Mouse (Mus musculus): ENCODE measurements around the gene Gm44596.
"Not testable (repeated sequence)": the region's sequence is repeated elsewhere in the genome, so short reads cannot be mapped to it uniquely, and the experiment has no call there.

Gene Gm44596

DNA sequence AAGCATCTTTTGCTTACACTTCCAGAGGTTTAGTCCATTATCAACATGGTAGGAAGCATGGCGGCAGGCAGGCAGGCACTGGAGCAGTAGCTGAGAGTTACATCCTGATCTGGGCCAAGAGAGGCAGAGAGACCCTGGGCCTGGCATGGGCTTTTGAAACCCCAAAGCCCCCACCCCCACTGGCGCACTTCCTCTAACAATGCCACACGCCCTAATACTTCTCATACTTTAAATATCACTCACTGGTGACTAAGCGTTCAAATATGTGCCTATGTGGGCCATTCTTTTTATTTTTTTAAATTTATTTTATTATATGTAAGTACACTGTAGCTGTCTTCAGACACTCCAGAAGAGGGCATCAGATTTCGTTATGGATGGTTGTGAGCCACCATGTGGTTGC lies 8.8 kb upstream of the Gm44596 start:
- Histone ChIP-seq H3K27me3 (ENCODE audit: insufficient read depth, low read length) (no peaks in the 10 kb centered on the region), H3K9me3 (ENCODE audit: low read length) (no peaks in the 10 kb centered on the region), H3K36me3 (ENCODE audit: insufficient read depth, low read length) (peaks cover 70% of the 10 kb centered on the region), H3K4me1 (replicated peaks; ENCODE audit: low read depth, low read length) (peaks cover 36% of the 10 kb centered on the region), H3K4me3 (replicated peaks; ENCODE audit: low read length) (no peak overlapping the region)
- TF ChIP-seq POU5F1 (IDR thresholded peaks at IDR 0.05; ENCODE audit: borderline replicate concordance, low read length) (no peak), NANOG (IDR thresholded peaks at IDR 0.05; ENCODE audit: borderline replicate concordance, low read length) (no peak), CTCF (conservative IDR thresholded peaks at IDR 0.05; ENCODE audit: low read length) (no peak)

DNA sequence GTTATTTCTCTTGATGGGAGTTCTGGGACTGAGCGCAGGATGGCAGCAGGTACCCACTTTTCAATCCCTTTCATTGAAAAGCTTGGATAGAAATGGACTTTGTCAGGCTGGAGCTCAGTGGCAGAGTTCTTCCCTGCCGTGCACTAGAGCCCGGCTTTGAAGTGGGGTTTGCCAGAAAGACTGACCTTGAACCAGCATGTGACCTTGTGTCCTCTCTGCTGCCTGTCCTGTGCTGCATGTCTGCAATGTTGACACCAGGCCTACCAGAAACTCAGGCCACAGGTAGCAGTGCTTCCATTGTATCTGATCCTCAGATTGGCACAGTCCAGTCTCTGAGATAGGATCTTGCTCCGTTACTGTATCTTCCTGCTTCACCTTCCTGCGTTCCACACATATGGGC lies 5.3 kb upstream of the Gm44596 start:
- TF ChIP-seq POU5F1 (IDR thresholded peaks at IDR 0.05; ENCODE audit: borderline replicate concordance, low read length) (no peak), NANOG (IDR thresholded peaks at IDR 0.05; ENCODE audit: borderline replicate concordance, low read length) (no peak), CTCF (conservative IDR thresholded peaks at IDR 0.05; ENCODE audit: low read length) (no peak)
- Histone ChIP-seq H3K9me3 (ENCODE audit: low read length) (no peaks in the 10 kb centered on the region), H3K4me1 (replicated peaks; ENCODE audit: low read depth, low read length) (peaks cover 27% of the 10 kb centered on the region), H3K4me3 (replicated peaks; ENCODE audit: low read length) (no peak overlapping the region), H3K27me3 (ENCODE audit: insufficient read depth, low read length) (no peaks in the 10 kb centered on the region), H3K36me3 (ENCODE audit: insufficient read depth, low read length) (peaks cover 99% of the 10 kb centered on the region)

DNA sequence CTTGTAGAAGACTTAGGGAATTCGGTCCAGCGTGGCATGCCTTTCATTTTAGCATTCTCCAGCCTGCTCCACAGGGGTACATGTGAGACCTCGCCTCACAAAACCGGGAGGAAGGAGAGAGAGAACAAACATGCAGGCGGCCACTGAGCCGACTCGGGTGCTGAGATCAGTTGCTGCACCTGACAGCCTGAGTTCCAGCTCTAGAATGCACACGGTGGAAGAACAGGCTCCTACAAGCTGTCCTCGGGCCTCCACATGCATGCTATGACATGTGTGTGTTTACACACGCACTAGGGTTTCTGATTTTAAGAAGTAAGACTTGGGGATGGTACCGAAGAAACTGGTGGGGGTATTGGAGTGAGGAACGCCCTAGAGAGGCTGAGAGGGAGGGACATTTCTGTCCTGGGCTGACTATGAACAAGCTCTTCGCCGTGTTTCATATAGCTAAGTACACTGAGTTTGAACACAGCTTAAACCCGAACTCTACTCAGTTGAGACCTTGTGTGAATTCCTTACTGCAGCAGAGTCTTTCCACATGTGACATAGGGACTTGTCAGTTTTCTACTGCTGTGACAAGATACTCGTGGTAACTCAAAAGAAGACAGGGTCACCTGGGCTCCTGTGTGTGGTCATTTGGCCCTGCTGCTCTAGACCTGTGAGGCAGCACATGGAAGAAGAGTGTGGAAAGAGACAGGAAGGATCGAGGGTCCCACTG lies 1.2 kb downstream of the Gm44596 start:
- H3K9me3 ChIP-seq (ENCODE audit: low read length), result no peaks in the 10 kb centered on the region
- H3K4me3 ChIP-seq (replicated peaks; ENCODE audit: low read length), result no peak overlapping the region
- H3K4me1 ChIP-seq (replicated peaks; ENCODE audit: low read depth, low read length), result peaks cover 23% of the 10 kb centered on the region
- H3K36me3 ChIP-seq (ENCODE audit: insufficient read depth, low read length), result peaks cover 51% of the 10 kb centered on the region
- peaks cover 11% of the 10 kb centered on the region for H3K27me3 ChIP-seq (ENCODE audit: insufficient read depth, low read length)
- TF ChIP-seq POU5F1 (IDR thresholded peaks at IDR 0.05; ENCODE audit: borderline replicate concordance, low read length) (no peak), CTCF (conservative IDR thresholded peaks at IDR 0.05; ENCODE audit: low read length) (no peak), NANOG (IDR thresholded peaks at IDR 0.05; ENCODE audit: borderline replicate concordance, low read length) (no peak)

DNA sequence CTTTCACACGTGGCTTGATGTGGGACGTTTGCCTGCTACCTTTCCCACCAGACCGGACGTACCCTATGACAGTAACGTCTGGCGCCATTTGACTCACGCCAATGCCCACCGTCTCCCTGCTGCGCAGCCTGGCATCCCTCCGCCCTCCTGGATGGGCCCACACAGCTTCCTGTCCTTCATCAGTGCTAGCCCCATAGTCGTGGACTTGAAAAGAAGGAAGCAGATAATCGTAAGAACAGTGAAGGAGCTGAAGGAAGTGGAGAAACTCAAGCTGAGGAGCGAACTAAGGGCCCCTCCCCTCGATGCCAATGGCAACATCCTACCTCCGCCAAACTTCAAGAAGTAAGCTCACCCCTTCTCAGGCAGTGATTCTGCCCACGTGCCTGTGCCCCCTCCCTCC lies 4.3 kb downstream of the Gm44596 start:
- Histone ChIP-seq H3K36me3 (ENCODE audit: insufficient read depth, low read length) (peaks cover 20% of the 10 kb centered on the region), H3K9me3 (ENCODE audit: low read length) (no peaks in the 10 kb centered on the region), H3K27me3 (ENCODE audit: insufficient read depth, low read length) (peaks cover 16% of the 10 kb centered on the region), H3K4me3 (replicated peaks; ENCODE audit: low read length) (no peak overlapping the region), H3K4me1 (replicated peaks; ENCODE audit: low read depth, low read length) (peaks cover 14% of the 10 kb centered on the region)
- no peak for TF ChIP-seq CTCF (conservative IDR thresholded peaks at IDR 0.05; ENCODE audit: low read length)
- TF ChIP-seq POU5F1 (IDR thresholded peaks at IDR 0.05; ENCODE audit: borderline replicate concordance, low read length), result no peak
- TF ChIP-seq NANOG (IDR thresholded peaks at IDR 0.05; ENCODE audit: borderline replicate concordance, low read length), result no peak

DNA sequence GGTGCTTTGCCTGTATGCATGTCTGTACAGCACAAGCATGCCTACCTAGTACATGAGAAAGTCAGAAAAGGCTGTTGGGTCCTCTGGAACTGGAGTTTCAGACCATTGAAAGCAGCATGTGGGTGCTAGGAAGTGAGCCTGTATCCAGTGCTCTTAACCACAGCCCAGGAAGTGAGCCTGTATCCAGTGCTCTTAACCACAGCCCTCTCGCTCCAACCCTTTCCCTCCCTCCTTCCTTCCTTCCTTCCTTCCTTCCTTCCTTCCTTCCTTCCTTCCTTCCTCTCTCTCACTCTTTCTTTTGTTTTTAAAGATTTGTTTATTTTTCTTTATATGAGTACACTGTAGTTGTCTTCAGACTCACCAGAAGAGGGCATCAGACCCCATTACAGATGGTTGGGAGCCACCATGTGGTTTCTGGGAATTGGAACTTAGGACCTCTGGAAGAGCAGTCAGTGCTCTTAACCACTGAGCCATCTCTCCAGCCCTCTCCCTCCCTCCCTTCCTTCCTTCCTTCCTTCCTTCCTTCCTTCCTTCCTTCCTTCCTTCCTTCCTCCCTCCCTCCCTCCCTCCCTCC lies 5.4 kb downstream of the Gm44596 start:
- H3K4me1 ChIP-seq (replicated peaks; ENCODE audit: low read depth, low read length); H3K9me3 ChIP-seq (ENCODE audit: low read length); H3K4me3 ChIP-seq (replicated peaks; ENCODE audit: low read length): not testable (repeated sequence)
- peaks cover 16% of the 10 kb centered on the region for H3K27me3 ChIP-seq (ENCODE audit: insufficient read depth, low read length)
- peaks cover 14% of the 10 kb centered on the region for H3K36me3 ChIP-seq (ENCODE audit: insufficient read depth, low read length)

DNA sequence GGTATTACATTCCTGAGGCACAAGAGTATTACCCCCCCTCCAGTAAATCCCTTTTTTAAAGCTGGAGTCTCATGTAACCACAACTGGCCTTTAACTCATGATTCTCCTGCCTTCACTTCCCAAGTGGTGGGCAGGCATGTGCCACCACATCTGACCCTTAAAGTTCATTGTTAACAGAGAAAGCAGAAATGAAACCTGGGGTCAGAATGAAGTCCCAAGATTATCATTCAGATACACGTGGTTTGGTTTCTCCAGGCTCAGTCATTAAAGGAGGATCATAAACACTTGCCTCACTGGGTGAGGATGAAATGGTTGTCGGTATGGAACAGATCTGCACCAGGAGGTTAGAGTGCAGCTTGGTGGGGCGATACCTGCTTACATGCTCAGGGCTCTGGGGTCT lies 6.0 kb downstream of the Gm44596 start:
- peaks cover 7% of the 10 kb centered on the region for H3K4me1 ChIP-seq (replicated peaks; ENCODE audit: low read depth, low read length)
- H3K9me3 ChIP-seq (ENCODE audit: low read length), result no peaks in the 10 kb centered on the region
- H3K27me3 ChIP-seq (ENCODE audit: insufficient read depth, low read length), result peaks cover 16% of the 10 kb centered on the region
- TF ChIP-seq POU5F1 (IDR thresholded peaks at IDR 0.05; ENCODE audit: borderline replicate concordance, low read length), result no peak
- TF ChIP-seq NANOG (IDR thresholded peaks at IDR 0.05; ENCODE audit: borderline replicate concordance, low read length), result no peak
- TF ChIP-seq CTCF (conservative IDR thresholded peaks at IDR 0.05; ENCODE audit: low read length), result no peak
- peaks cover 8% of the 10 kb centered on the region for H3K36me3 ChIP-seq (ENCODE audit: insufficient read depth, low read length)
- H3K4me3 ChIP-seq (replicated peaks; ENCODE audit: low read length), result no peak overlapping the region

DNA sequence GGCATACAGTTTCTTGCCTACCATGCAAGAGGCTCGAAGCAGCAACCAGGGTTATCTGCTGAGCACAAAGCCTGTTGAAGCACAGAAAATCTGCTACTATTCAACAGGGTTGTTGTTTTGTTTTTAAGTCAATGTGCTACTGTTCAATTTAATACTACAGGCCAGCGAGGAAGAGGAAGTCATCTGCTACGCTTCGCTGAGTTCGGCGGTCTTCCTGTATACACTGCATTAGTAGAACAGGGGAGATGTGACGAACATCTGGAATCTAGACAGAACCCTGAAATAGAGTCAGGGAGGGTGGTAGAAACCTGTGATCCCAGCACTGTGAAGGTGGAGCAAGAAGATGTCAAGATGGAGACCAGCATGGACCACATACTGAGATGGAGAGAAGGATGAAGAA lies 8.4 kb downstream of the Gm44596 start:
- Histone ChIP-seq H3K36me3 (ENCODE audit: insufficient read depth, low read length) (no peaks in the 10 kb centered on the region), H3K27me3 (ENCODE audit: insufficient read depth, low read length) (peaks cover 16% of the 10 kb centered on the region), H3K4me1 (replicated peaks; ENCODE audit: low read depth, low read length) (peaks cover 10% of the 10 kb centered on the region), H3K4me3 (replicated peaks; ENCODE audit: low read length) (no peak overlapping the region), H3K9me3 (ENCODE audit: low read length) (no peaks in the 10 kb centered on the region)
- TF ChIP-seq NANOG (IDR thresholded peaks at IDR 0.05; ENCODE audit: borderline replicate concordance, low read length) (no peak), CTCF (conservative IDR thresholded peaks at IDR 0.05; ENCODE audit: low read length) (no peak), POU5F1 (IDR thresholded peaks at IDR 0.05; ENCODE audit: borderline replicate concordance, low read length) (no peak)

DNA sequence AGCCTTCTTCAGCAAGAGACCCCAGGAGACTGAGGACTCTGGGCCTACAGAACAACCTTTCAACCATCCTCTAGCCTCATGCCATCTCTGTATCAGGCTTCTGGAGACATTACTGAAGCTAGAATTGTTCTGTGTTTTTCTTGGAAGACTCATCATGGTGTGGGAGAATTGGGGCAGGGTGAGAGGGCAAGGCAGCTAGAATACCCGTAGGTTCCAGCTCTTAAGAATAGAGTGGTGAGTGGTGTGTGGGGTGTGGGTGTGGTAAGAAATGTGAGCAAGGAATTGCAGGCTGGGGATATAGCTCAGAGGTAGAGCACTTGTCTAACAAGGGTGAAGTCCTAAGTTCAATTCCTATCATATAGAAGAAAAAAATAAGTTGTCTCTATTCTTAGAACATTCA lies 9.7 kb downstream of the Gm44596 start:
- TF ChIP-seq NANOG (IDR thresholded peaks at IDR 0.05; ENCODE audit: borderline replicate concordance, low read length) (no peak), POU5F1 (IDR thresholded peaks at IDR 0.05; ENCODE audit: borderline replicate concordance, low read length) (no peak), CTCF (conservative IDR thresholded peaks at IDR 0.05; ENCODE audit: low read length) (no peak)
- Histone ChIP-seq H3K4me1 (replicated peaks; ENCODE audit: low read depth, low read length) (peaks cover 4% of the 10 kb centered on the region), H3K36me3 (ENCODE audit: insufficient read depth, low read length) (no peaks in the 10 kb centered on the region), H3K9me3 (ENCODE audit: low read length) (no peaks in the 10 kb centered on the region), H3K4me3 (replicated peaks; ENCODE audit: low read length) (no peak overlapping the region), H3K27me3 (ENCODE audit: insufficient read depth, low read length) (peaks cover 9% of the 10 kb centered on the region)

DNA sequence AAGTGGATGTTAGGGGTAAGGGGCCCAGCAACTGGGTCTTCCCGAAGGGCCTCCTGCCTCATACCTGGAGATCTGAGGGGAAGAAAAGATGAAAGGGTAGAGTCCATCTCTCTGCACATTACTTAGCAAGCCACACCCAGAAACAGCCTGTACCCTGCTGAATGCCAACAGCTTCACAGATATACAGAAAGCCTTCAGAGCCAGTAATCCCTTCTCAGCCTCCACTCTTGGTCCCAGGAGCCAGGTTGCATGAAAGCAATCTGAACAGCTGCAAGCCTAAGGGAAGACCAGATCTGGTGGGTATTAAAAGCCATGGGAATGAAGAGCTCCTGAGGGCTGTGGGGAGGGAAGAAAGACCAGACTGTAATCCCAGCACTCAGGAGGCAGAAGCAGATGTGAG lies 13.9 kb downstream of the Gm44596 start:
- H3K36me3 ChIP-seq (ENCODE audit: insufficient read depth, low read length), result no peaks in the 10 kb centered on the region
- TF ChIP-seq CTCF (conservative IDR thresholded peaks at IDR 0.05; ENCODE audit: low read length) (no peak), NANOG (IDR thresholded peaks at IDR 0.05; ENCODE audit: borderline replicate concordance, low read length) (no peak), POU5F1 (IDR thresholded peaks at IDR 0.05; ENCODE audit: borderline replicate concordance, low read length) (no peak)
- H3K4me1 ChIP-seq (replicated peaks; ENCODE audit: low read depth, low read length), result 0 out of 2 replicates have a peak, but pooled peaks cover 3% of the 10 kb centered on the region
- H3K9me3 ChIP-seq (ENCODE audit: low read length), result no peaks in the 10 kb centered on the region
- H3K4me3 ChIP-seq (replicated peaks; ENCODE audit: low read length), result no peak overlapping the region
- H3K27me3 ChIP-seq (ENCODE audit: insufficient read depth, low read length), result no peaks in the 10 kb centered on the region
